Mouse (Mus musculus): ENCODE measurements around the gene Slc6a16. TPM values are rescaled to one million over a fixed set of nuclear protein-coding genes. Genes with fewer than 3 reads are reported as not detected.
A peak's percentile ranks its signal among the peaks of the same experiment; 100 is the strongest.

Slc6a16 gene
- polyA plus RNA-seq, 1 experiment = not detected

- no peak overlapping the region for H3K4me3 ChIP-seq (ENCODE audit: insufficient read depth, low read length)
- no peak overlapping the region for H3K27ac ChIP-seq (ENCODE audit: insufficient read depth, low read length)
- TF ChIP-seq CTCF (IDR thresholded peaks at IDR 0.05; ENCODE audit: borderline replicate concordance, insufficient read depth, low read length) (no peak), POLR2A (IDR thresholded peaks at IDR 0.05; ENCODE audit: low read depth, low read length) (no peak)
- H3K4me1 ChIP-seq (ENCODE audit: control insufficient read depth, insufficient read depth, low read length) = no peaks in the 10 kb centered on the region
Measured at GRCm38 (mm10) chr7:45304869-45305268, 64.0 kb downstream of the Slc6a16 start.

- TF ChIP-seq POLR2A (IDR thresholded peaks at IDR 0.05; ENCODE audit: low read depth, low read length) (no peak), CTCF (IDR thresholded peaks at IDR 0.05; ENCODE audit: borderline replicate concordance, insufficient read depth, low read length) (peak; percentile 78)
- Histone ChIP-seq H3K4me1 (ENCODE audit: control insufficient read depth, insufficient read depth, low read length) (no peaks in the 10 kb centered on the region), H3K4me3 (ENCODE audit: insufficient read depth, low read length) (no peak overlapping the region), H3K27ac (ENCODE audit: insufficient read depth, low read length) (no peak overlapping the region)
Measured at GRCm38 (mm10) chr7:45305275-45305674, 64.4 kb downstream of the Slc6a16 start.

DNA sequence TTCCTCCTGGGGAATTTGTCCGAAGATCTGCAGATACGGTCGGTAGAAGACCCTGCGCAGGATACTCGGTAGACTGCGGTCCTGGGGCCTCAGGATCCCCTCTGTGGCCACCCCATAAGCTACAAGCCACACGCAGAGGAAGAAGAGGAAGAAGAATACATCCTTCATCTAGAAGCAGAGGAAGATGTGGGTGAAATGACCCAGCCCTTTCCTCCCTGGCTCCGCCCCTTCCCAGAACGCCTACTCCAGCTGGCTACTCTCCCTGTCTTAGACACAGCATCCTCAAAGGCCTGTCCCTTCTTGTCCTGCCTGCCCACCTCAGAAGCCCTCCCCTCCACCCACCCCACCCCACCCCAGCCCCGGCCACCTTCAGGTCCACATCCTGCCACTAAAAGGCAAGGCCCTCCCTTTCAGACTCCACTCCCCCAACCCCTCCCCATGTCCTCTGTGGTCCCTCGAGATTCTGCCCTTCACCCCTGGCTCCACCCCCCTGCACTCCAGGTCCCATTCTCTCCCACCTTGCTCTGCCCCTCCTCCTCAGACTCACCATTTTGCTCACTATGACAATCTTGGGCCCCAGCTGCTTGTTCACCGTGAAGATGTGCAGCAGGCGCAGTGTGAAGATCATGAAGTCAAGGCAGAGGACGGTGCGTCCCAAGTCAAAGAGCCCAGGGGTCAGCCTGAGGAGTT is 67.8 kb downstream of the Slc6a16 start:
- Histone ChIP-seq H3K4me3 (ENCODE audit: insufficient read depth, low read length) (no peak overlapping the region), H3K27ac (ENCODE audit: insufficient read depth, low read length) (no peak overlapping the region), H3K4me1 (ENCODE audit: control insufficient read depth, insufficient read depth, low read length) (peaks cover 10% of the 10 kb centered on the region)
- no peak for TF ChIP-seq POLR2A (IDR thresholded peaks at IDR 0.05; ENCODE audit: low read depth, low read length)
- TF ChIP-seq CTCF (IDR thresholded peaks at IDR 0.05; ENCODE audit: borderline replicate concordance, insufficient read depth, low read length) = no peak

GRCm38 (mm10) chr7:45309455-45309854 is 68.6 kb downstream of the Slc6a16 start:
- no peak overlapping the region for H3K27ac ChIP-seq (ENCODE audit: insufficient read depth, low read length)
- TF ChIP-seq POLR2A (IDR thresholded peaks at IDR 0.05; ENCODE audit: low read depth, low read length) = no peak
- TF ChIP-seq CTCF (IDR thresholded peaks at IDR 0.05; ENCODE audit: borderline replicate concordance, insufficient read depth, low read length) = peak; percentile 52; the same call in 1 of the 2 replicates
- H3K4me1 ChIP-seq (ENCODE audit: control insufficient read depth, insufficient read depth, low read length) = peaks cover 13% of the 10 kb centered on the region
- no peak overlapping the region for H3K4me3 ChIP-seq (ENCODE audit: insufficient read depth, low read length)

- TF ChIP-seq CTCF (IDR thresholded peaks at IDR 0.05; ENCODE audit: borderline replicate concordance, insufficient read depth, low read length) = no peak
- no peak for TF ChIP-seq POLR2A (IDR thresholded peaks at IDR 0.05; ENCODE audit: low read depth, low read length)
- no peak overlapping the region for H3K4me3 ChIP-seq (ENCODE audit: insufficient read depth, low read length)
- H3K27ac ChIP-seq (ENCODE audit: insufficient read depth, low read length) = no peak overlapping the region
- peaks cover 13% of the 10 kb centered on the region for H3K4me1 ChIP-seq (ENCODE audit: control insufficient read depth, insufficient read depth, low read length)
Measured at GRCm38 (mm10) chr7:45312023-45312422, 71.1 kb downstream of the Slc6a16 start.

DNA sequence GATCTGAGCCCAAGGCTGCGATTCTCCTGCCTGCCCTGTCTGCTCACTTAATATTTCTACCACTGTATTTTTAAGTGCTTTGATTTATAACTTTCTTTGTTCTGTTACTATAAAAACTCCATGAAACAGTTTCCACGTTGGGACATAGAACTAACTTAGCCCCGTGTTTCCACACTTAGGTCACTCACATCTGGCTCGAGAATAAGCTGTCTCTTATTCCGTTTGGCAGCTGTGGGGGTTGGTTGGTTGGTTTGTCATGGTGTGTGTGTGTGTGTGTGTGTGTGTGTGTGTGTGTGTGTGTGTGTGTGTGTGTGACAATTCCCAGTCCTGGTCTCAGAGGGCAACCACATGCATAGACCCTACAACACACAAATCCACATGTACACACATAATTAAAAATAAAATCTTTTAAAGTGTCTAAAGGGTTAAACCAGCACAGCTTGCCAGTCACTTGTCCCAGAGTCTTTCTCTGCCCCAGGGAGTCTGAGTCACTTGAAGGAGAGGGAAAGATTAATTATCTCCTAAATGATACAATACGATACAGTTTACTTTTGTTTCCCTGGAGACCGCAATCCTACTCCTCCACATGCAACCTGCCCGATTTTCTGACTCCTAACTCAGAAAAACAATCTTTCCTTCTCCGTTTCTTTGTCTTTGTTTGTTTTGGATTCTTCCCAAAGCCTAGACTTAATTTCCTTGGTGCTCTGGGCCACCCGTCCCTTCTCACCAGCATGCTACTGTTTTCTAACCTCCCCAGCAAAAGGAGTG is 72.0 kb downstream of the Slc6a16 start:
- TF ChIP-seq POLR2A (IDR thresholded peaks at IDR 0.05; ENCODE audit: low read depth, low read length) (no peak), CTCF (IDR thresholded peaks at IDR 0.05; ENCODE audit: borderline replicate concordance, insufficient read depth, low read length) (no peak)
- peaks cover 13% of the 10 kb centered on the region for H3K4me1 ChIP-seq (ENCODE audit: control insufficient read depth, insufficient read depth, low read length)
- H3K27ac ChIP-seq (ENCODE audit: insufficient read depth, low read length) = no peak overlapping the region
- no peak overlapping the region for H3K4me3 ChIP-seq (ENCODE audit: insufficient read depth, low read length)

- no peak overlapping the region for H3K4me3 ChIP-seq (ENCODE audit: insufficient read depth, low read length)
- no peak overlapping the region for H3K27ac ChIP-seq (ENCODE audit: insufficient read depth, low read length)
- peaks cover 13% of the 10 kb centered on the region for H3K4me1 ChIP-seq (ENCODE audit: control insufficient read depth, insufficient read depth, low read length)
- TF ChIP-seq POLR2A (IDR thresholded peaks at IDR 0.05; ENCODE audit: low read depth, low read length) = no peak
- no peak for TF ChIP-seq CTCF (IDR thresholded peaks at IDR 0.05; ENCODE audit: borderline replicate concordance, insufficient read depth, low read length)
Measured at GRCm38 (mm10) chr7:45313495-45313894, 72.6 kb downstream of the Slc6a16 start.

DNA sequence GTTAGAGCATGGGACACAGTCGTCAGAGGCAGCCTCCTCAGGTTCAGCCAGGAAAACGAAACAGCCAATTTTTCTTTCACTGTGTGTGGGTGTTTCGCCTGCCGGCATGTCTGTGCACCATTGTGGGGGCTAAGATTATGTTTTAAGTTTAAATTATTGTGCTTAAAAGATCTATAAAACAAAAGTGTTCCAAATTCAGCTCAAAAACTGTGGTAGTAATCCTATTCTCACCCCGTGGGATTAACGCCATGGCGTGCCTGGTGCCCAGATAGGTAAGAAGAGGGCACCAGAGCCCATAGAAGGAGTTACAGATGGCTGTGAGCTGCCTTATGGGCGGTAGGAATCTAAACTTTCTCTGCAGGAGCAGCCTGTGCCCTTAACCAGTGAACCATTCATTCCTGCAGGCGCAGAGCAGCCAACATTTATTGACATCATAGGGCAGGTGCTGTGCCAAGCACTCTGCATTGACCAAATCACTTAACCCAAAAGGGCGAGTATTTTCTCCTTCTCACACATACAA is 74.4 kb downstream of the Slc6a16 start:
- H3K4me1 ChIP-seq (ENCODE audit: control insufficient read depth, insufficient read depth, low read length) = peaks cover 13% of the 10 kb centered on the region
- H3K4me3 ChIP-seq (ENCODE audit: insufficient read depth, low read length) = no peak overlapping the region
- H3K27ac ChIP-seq (ENCODE audit: insufficient read depth, low read length) = no peak overlapping the region
- TF ChIP-seq CTCF (IDR thresholded peaks at IDR 0.05; ENCODE audit: borderline replicate concordance, insufficient read depth, low read length) = no peak
- no peak for TF ChIP-seq POLR2A (IDR thresholded peaks at IDR 0.05; ENCODE audit: low read depth, low read length)

GRCm38 (mm10) chr7:45316536-45316935 is 75.7 kb downstream of the Slc6a16 start:
- Histone ChIP-seq H3K4me3 (ENCODE audit: insufficient read depth, low read length) (no peak overlapping the region), H3K27ac (ENCODE audit: insufficient read depth, low read length) (no peak overlapping the region), H3K4me1 (ENCODE audit: control insufficient read depth, insufficient read depth, low read length) (peaks cover 13% of the 10 kb centered on the region)
- no peak for TF ChIP-seq POLR2A (IDR thresholded peaks at IDR 0.05; ENCODE audit: low read depth, low read length)
- TF ChIP-seq CTCF (IDR thresholded peaks at IDR 0.05; ENCODE audit: borderline replicate concordance, insufficient read depth, low read length) = no peak

GRCm38 (mm10) chr7:45322245-45322644 is 81.4 kb downstream of the Slc6a16 start:
- Histone ChIP-seq H3K4me3 (ENCODE audit: insufficient read depth, low read length) (no peak overlapping the region), H3K4me1 (ENCODE audit: control insufficient read depth, insufficient read depth, low read length) (no peaks in the 10 kb centered on the region), H3K27ac (ENCODE audit: insufficient read depth, low read length) (no peak overlapping the region)
- TF ChIP-seq POLR2A (IDR thresholded peaks at IDR 0.05; ENCODE audit: low read depth, low read length) = no peak
- no peak for TF ChIP-seq CTCF (IDR thresholded peaks at IDR 0.05; ENCODE audit: borderline replicate concordance, insufficient read depth, low read length)

Other genes with a start within 250 kb of the Slc6a16 start
- 62.2 and 75.1 TPM in 2 replicates for gene Irf3, start 243.4 kb upstream of the Slc6a16 start, polyA plus RNA-seq (2011; ENCODE audit: insufficient read length, low read depth, missing spikeins)
- 31.8 and 37.1 TPM in 2 replicates for gene Bcl2l12, start 242.4 kb upstream of the Slc6a16 start, polyA plus RNA-seq (2011; ENCODE audit: insufficient read length, low read depth, missing spikeins)
- 75.4 and 79.8 TPM in 2 replicates for gene Scaf1, start 224.7 kb upstream of the Slc6a16 start, polyA plus RNA-seq (2011; ENCODE audit: insufficient read length, low read depth, missing spikeins)
- 83.0 and 116 TPM in 2 replicates for gene Rras, start 223.1 kb upstream of the Slc6a16 start, polyA plus RNA-seq (2011; ENCODE audit: insufficient read length, low read depth, missing spikeins)
- 15.4 and 16.9 TPM in 2 replicates for gene Prr12, start 188.2 kb upstream of the Slc6a16 start, polyA plus RNA-seq (2011; ENCODE audit: insufficient read length, low read depth, missing spikeins)
- 33.0 and 38.0 TPM in 2 replicates for gene Nosip, start 178.7 kb upstream of the Slc6a16 start, polyA plus RNA-seq (2011; ENCODE audit: insufficient read length, low read depth, missing spikeins)
- gene Prrg2, start 178.4 kb upstream of the Slc6a16 start, polyA plus RNA-seq (2011; ENCODE audit: insufficient read length, low read depth, missing spikeins) = 15.1 and 17.5 TPM in 2 replicates
- gene Rcn3, start 148.9 kb upstream of the Slc6a16 start, polyA plus RNA-seq (2011; ENCODE audit: insufficient read length, low read depth, missing spikeins) = 439 and 601 TPM in 2 replicates
- 41.5 and 64.3 TPM in 2 replicates for gene Fcgrt, start 137.2 kb upstream of the Slc6a16 start, polyA plus RNA-seq (2011; ENCODE audit: insufficient read length, low read depth, missing spikeins)
- gene Rps11, start 116.6 kb upstream of the Slc6a16 start, polyA plus RNA-seq (2011; ENCODE audit: insufficient read length, low read depth, missing spikeins) = 1,929 and 1,977 TPM in 2 replicates
- gene Rpl13a, start 112.3 kb upstream of the Slc6a16 start, polyA plus RNA-seq (2011; ENCODE audit: insufficient read length, low read depth, missing spikeins) = 3,288 and 3,370 TPM in 2 replicates
- 1.8 TPM in 2 replicates for gene Gm45713, start 104.9 kb upstream of the Slc6a16 start, polyA plus RNA-seq (2011; ENCODE audit: insufficient read length, low read depth, missing spikeins)
- gene Flt3l, start 104.7 kb upstream of the Slc6a16 start, polyA plus RNA-seq (2011; ENCODE audit: insufficient read length, low read depth, missing spikeins) = 9.4 and 17.1 TPM in 2 replicates
- gene Pih1d1, start 86.8 kb upstream of the Slc6a16 start, polyA plus RNA-seq (2011; ENCODE audit: insufficient read length, low read depth, missing spikeins) = 45.6 and 56.2 TPM in 2 replicates
- gene Aldh16a1, start 86.5 kb upstream of the Slc6a16 start, polyA plus RNA-seq (2011; ENCODE audit: insufficient read length, low read depth, missing spikeins) = 24.9 and 25.0 TPM in 2 replicates
- gene Slc17a7, start 77.1 kb upstream of the Slc6a16 start, polyA plus RNA-seq (2011; ENCODE audit: insufficient read length, low read depth, missing spikeins) = 0.28 and 0.58 TPM in 2 replicates
- not detected in 2 replicates for gene Gfy, start 61.5 kb upstream of the Slc6a16 start, polyA plus RNA-seq (2011; ENCODE audit: insufficient read length, low read depth, missing spikeins)
- not detected in 2 replicates for gene Pth2, start 60.1 kb upstream of the Slc6a16 start, polyA plus RNA-seq (2011; ENCODE audit: insufficient read length, low read depth, missing spikeins)
- gene Ccdc155, start 36.2 kb upstream of the Slc6a16 start, polyA plus RNA-seq (2011; ENCODE audit: insufficient read length, low read depth, missing spikeins) = not detected in 2 replicates
- not detected in 2 replicates for gene Dkkl1, start 28.9 kb upstream of the Slc6a16 start, polyA plus RNA-seq (2011; ENCODE audit: insufficient read length, low read depth, missing spikeins)
- gene Tead2, start 25.3 kb upstream of the Slc6a16 start, polyA plus RNA-seq (2011; ENCODE audit: insufficient read length, low read depth, missing spikeins) = 79.9 and 94.3 TPM in 2 replicates
- 0.86 TPM in 1 of 2 replicates, not detected in the other for gene Cd37, start 2.0 kb upstream of the Slc6a16 start, polyA plus RNA-seq (2011; ENCODE audit: insufficient read length, low read depth, missing spikeins)
- not detected in 2 replicates for gene Slc6a21, start 36.4 kb downstream of the Slc6a16 start, polyA plus RNA-seq (2011; ENCODE audit: insufficient read length, low read depth, missing spikeins)
- gene Trpm4, start 92.7 kb downstream of the Slc6a16 start, polyA plus RNA-seq (2011; ENCODE audit: insufficient read length, low read depth, missing spikeins) = 9.8 and 12.8 TPM in 2 replicates
- not detected in 2 replicates for gene Hrc, start 94.2 kb downstream of the Slc6a16 start, polyA plus RNA-seq (2011; ENCODE audit: insufficient read length, low read depth, missing spikeins)
- 2.5 and 2.7 TPM in 2 replicates for gene Ppfia3, start 125.9 kb downstream of the Slc6a16 start, polyA plus RNA-seq (2011; ENCODE audit: insufficient read length, low read depth, missing spikeins)
- gene Lin7b, start 129.5 kb downstream of the Slc6a16 start, polyA plus RNA-seq (2011; ENCODE audit: insufficient read length, low read depth, missing spikeins) = 2.3 TPM in 1 of 2 replicates, not detected in the other
- 407 and 463 TPM in 2 replicates for gene Snrnp70, start 154.7 kb downstream of the Slc6a16 start, polyA plus RNA-seq (2011; ENCODE audit: insufficient read length, low read depth, missing spikeins)
- gene Kcna7, start 164.6 kb downstream of the Slc6a16 start, polyA plus RNA-seq (2011; ENCODE audit: insufficient read length, low read depth, missing spikeins) = not detected in 2 replicates
- gene Ntf5, start 172.6 kb downstream of the Slc6a16 start, polyA plus RNA-seq (2011; ENCODE audit: insufficient read length, low read depth, missing spikeins) = 0.79 and 1.0 TPM in 2 replicates
- gene Lhb, start 179.7 kb downstream of the Slc6a16 start, polyA plus RNA-seq (2011; ENCODE audit: insufficient read length, low read depth, missing spikeins) = not detected in 2 replicates
- gene Gys1, start 193.8 kb downstream of the Slc6a16 start, polyA plus RNA-seq (2011; ENCODE audit: insufficient read length, low read depth, missing spikeins) = 47.6 and 58.2 TPM in 2 replicates
- gene Ruvbl2, start 197.0 kb downstream of the Slc6a16 start, polyA plus RNA-seq (2011; ENCODE audit: insufficient read length, low read depth, missing spikeins) = 67.9 and 74.6 TPM in 2 replicates
- gene Ftl1, start 218.8 kb downstream of the Slc6a16 start, polyA plus RNA-seq (2011; ENCODE audit: insufficient read length, low read depth, missing spikeins) = 3,506 and 4,699 TPM in 2 replicates
- 218 and 278 TPM in 2 replicates for gene Bax, start 225.8 kb downstream of the Slc6a16 start, polyA plus RNA-seq (2011; ENCODE audit: insufficient read length, low read depth, missing spikeins)
- gene Tulp2, start 240.8 kb downstream of the Slc6a16 start, polyA plus RNA-seq (2011; ENCODE audit: insufficient read length, low read depth, missing spikeins) = not detected in 2 replicates
- gene Gm45808, start 245.7 kb downstream of the Slc6a16 start, polyA plus RNA-seq (2011; ENCODE audit: insufficient read length, low read depth, missing spikeins) = not detected in 2 replicates
- gene Dhdh, start 247.7 kb downstream of the Slc6a16 start, polyA plus RNA-seq (2011; ENCODE audit: insufficient read length, low read depth, missing spikeins) = 0.68 and 1.2 TPM in 2 replicates